Mouse (Mus musculus): ENCODE measurements around the gene Sh3tc1.

DNA sequence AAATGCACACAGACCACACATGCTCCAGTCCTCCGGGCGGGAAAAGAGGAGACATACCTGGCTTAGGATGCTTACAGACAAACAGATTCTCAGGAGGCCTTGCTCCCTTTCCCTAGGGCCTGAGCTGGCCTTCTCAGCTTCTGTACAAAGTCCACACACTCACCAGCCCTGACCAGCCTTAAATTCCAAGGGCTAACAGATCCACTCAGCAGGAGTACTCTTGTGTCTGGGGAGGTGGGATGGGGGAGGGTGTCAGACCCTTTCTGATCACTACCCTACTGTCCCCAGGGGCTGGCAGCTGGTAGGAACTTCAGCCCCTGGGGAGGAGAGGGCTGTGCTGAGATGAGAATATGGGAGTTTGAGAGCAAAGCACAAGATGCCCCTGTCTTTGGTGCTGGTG, 782 bp downstream of the Sh3tc1 start:
- TF ChIP-seq POLR2A (IDR thresholded peaks at IDR 0.05; ENCODE audit: low read depth, low read length) = no peak
- no peak for TF ChIP-seq CTCF (IDR thresholded peaks at IDR 0.05; ENCODE audit: borderline replicate concordance, insufficient read depth, low read length)
